Mouse (Mus musculus) bone marrow, adult 2 months (tissue): ENCODE measurements around the gene Col6a4.

Experiments
- CTCF ChIP-seq: fragments of 200-500 bp; IDR thresholded peaks from 2 replicates; pipeline ENCODE4 v1.5.1; 2011; ENCODE audit warnings: low read length, control low read depth; ENCODE audit not compliant: control insufficient read depth, insufficient read depth
- POLR2A ChIP-seq: fragments of 200-500 bp; IDR thresholded peaks from 2 replicates; pipeline ENCODE4 v1.6.1; 2011; ENCODE audit warnings: low read depth, mild to moderate bottlenecking, control low read depth, low read length, borderline replicate concordance; ENCODE audit not compliant: control insufficient read depth

GRCm38 (mm10) chr9:106015666-106016065 lies 80.9 kb downstream of the Col6a4 start:
- TF ChIP-seq POLR2A: no peak
- no peak for TF ChIP-seq CTCF
